Mouse (Mus musculus): ENCODE measurements at regions not wholly inside any gene's neighbourhood (a gene's known extent, or its start where the extent isn't known, plus 50 kb on each side); places are given as distances from the start of the nearest gene placed in this dataset.

GRCm38 (mm10) chr7:113121911-113122319 lies 85.3 kb upstream of the Arntl start:
- peak; percentile 38 for DNase-seq

GRCm38 (mm10) chr7:113126010-113126409 lies 81.3 kb upstream of the Arntl start:
- no peak for DNase-seq

GRCm38 (mm10) chr7:113130552-113130951 lies 76.7 kb upstream of the Arntl start:
- no peak for DNase-seq

GRCm38 (mm10) chr7:113131945-113132538 lies 75.2 kb upstream of the Arntl start:
- peak; percentile 87 for DNase-seq

- DNase-seq = no peak
Measured at GRCm38 (mm10) chr7:113133891-113134290, 73.4 kb upstream of the Arntl start.

- no peak for DNase-seq
Measured at GRCm38 (mm10) chr7:113140011-113140438, 67.2 kb upstream of the Arntl start.

DNA sequence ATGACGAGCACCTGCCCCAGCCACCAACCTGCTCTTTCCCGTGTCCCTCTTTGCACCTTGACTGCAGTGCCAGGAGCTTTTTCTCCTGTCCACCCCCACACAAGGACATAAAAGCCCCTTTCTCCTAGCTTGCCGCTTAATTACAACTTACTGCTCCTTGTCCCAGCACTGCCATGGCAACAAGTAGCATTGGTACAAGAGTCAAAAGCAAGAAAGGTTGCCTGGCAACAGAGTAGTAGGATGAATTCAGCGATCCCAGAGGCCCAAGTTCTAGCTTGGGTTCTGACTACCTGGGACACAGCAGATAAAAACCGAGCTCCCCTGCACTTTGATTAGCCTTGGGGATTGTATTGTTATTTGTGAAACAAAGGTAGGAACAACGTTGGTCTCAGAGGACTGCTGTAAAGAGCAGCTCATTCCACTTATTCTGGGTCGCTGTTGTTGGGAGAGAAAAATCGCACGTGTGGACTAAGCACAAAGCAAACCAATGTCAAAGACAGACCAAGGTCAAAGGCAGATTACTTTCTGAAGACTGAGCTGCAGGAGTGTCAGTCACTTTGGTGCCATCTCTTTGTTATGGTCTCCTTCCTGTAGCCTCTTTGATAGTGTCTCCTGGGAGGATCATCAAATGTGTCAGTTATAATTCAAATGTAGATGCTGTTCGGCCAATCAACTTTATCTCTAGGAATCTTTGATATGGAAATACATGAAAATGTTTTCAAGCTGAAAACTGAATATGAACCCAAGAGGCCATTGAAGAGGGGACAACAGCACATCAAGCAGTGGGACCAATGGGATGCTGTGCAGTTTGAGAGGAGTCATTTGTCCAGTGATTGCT lies 65.2 kb upstream of the Arntl start:
- DNase-seq = no peak

- peak; percentile 92 for DNase-seq
Measured at GRCm38 (mm10) chr7:113143552-113143951, 63.7 kb upstream of the Arntl start.

- no peak for DNase-seq
Measured at GRCm38 (mm10) chr7:113145046-113145445, 62.2 kb upstream of the Arntl start.

GRCm38 (mm10) chr7:113146108-113146507 lies 61.2 kb upstream of the Arntl start:
- no peak for DNase-seq

GRCm38 (mm10) chr7:113146526-113146925 lies 60.7 kb upstream of the Arntl start:
- no peak for DNase-seq

DNA sequence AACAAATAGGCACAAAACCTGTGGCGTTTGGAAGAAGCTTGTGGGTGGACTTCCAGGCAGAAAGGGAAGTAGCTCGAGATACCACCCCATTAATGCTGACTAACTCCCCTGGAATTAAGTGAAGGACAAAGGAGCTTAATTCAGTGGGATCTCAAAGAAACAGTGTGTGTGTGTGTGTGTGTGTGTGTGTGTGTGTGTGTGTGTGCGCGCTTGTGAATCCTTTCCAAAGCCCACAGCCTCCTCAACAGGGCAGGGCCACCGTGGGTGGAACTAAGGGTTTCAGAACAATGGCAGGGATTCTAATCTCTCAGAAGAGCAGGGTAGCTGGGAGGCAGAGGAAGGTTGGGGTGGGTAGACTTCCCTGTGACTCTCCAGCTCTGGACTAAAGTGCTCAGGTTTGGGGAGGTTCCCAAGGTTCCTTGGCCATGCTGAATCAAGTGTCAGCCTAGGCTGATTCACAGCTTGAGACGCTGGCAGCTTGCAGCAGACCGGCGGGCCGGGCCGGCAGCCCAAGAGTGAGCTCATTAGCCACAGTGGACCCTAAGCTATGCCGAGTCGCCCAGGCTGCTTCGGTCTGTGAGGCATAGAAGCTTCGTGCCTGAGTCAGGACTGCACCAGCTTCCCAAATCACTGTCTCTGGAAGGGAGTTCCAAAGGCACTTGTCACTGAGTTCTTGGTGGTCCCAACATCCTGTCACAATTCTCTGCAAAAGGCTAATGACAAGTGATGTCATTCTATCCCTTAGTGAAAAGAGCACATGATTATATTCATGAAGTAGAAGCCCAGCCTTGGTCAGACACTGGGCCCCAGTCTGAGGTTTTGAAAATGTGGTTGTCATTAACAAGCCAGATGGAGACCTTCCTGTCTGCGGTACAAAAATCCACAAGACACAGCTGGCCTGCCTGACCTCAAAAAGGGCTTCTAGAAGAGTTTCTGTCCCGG lies 59.6 kb upstream of the Arntl start:
- DNase-seq = no peak

GRCm38 (mm10) chr7:113148700-113149099 lies 58.6 kb upstream of the Arntl start:
- no peak for DNase-seq

DNA sequence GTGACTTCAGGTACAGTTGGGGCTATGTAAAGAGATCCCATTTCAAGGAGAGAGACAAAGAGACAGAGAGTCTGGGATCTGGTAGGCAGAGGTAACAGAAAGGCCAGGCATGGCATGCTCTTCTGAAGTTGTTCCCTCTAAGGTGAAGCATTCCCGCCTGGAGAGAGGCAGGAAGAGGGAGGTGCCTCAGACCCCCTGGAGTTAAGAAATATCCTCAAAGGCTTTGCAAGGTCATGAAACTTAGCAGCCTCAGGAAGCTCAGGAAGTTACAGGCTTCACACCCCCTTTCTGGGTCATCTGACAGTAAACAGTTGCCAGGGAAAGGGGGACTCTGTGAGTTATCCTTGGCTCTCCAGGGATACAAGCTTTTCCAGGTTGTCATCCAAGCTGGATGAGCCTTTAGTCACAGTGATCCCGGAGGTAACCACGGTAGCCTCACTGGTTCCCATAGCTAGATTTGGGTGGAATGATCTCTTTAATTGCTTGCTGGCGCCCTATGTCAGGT lies 57.2 kb upstream of the Arntl start:
- DNase-seq = no peak

DNA sequence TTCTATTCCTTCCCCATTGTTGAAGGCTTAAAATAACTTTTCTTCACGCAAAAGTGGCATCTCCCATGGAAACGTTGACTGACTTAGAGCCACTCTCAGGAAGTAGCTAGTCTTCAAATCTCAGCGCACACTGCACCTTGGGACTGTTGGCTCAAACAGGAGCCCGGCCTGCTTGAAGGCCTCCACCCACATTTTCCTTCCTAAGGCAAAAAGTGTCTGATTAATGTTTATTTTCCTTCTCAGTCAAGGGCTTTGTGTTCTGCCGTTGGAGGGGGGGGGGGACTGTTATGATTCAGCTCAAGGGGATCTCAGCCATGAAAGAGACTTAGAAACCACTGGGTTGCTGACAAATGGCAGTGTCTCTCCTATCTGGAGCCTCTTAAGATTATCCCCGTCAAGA lies 56.5 kb upstream of the Arntl start:
- DNase-seq = no peak

- no peak for DNase-seq
Measured at GRCm38 (mm10) chr7:113151499-113151898, 55.8 kb upstream of the Arntl start.

DNA sequence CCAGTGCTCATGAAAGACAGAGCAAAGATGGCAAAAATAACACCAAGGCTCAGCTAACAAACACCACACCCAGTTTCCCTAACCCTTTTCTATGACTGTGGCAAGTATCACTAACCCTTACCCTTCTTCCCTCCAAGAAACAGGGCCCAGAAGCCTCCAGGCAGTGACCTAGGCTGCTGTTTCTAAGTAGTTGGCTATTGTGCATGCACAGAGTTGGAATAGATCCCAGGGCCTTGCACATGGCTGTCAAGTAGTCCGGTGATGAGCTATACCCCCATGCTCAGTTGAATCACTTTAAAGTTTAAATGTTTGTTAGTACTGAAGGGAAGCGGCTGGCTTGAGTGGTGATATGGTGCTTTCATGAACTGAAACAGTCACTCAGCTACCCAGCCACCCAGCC lies 53.9 kb upstream of the Arntl start:
- no peak for DNase-seq

- DNase-seq = no peak
Measured at GRCm38 (mm10) chr7:113154066-113154465, 53.2 kb upstream of the Arntl start.

DNA sequence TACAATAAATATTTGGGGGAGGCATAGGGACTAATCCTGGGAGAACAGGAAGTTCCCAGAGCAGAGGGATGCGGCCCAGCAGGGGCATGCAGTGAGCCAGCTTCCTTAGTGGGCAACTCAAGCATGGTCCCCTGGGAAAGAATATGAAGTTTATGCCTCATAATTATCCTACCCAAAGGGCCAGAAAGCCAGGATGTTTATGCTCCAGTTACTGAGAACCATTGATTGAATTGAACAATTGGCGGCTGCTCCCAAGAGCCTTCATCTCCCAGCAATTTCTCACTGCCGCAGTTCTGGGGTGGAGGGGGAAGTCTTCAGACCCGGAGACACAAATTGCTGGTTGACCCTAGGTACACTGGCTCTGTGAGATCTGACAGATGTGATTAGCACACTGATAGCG lies 50.9 kb upstream of the Arntl start:
- DNase-seq = no peak

DNA sequence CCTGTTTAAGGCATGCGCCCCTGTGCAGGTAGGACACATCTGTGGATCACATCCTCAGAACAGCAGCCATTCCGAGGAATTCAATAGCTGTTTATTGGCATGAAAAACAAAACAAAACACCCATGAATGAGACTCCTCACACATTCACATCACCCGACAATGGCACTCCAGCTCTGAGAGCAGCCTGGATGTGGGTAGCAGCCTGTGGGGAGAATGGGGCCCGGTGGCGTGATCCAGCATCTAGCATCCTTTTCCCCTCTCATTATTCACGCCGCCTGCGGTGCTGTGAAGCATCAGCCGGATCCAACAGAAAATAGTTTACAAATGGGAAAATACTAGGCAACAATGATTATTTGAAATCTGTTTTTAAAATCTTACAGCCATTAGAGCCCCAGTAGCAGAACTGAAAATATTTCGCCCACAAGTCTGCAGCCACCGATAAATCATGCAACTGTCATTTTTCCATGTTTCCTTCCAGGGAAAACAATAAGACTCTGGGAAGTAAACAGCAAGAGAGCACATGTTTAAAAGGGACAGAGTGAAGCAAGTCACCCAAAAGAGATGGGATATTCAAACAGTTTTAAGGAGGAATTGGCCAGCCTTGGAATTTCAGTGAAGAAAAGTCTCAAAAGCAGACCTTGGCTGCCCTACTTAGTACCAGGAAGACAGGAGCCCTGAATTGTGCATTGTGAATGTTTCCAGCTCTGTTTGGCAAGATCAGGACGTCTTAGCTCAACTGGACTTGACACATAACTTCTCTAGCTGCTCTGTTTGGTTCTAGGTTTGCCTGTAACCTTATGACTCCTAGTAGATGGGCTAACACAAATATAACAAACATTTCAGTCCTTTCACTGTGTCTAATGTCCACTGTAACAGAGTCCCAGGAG lies 50.2 kb upstream of the Arntl start:
- DNase-seq = no peak
